Mouse (Mus musculus): Measurements from ENCODE around the gene Acvr1c.

Gene Acvr1c

GRCm38 (mm10) chr2:58316186-58316585, 41.5 kb downstream of the Acvr1c start:
- Histone ChIP-seq H3K27me3 (ENCODE audit: insufficient read depth, low read length) (no peaks in the 10 kb centered on the region), H3K36me3 (ENCODE audit: insufficient read depth, low read length) (no peaks in the 10 kb centered on the region), H3K4me1 (replicated peaks; ENCODE audit: low read depth, low read length) (no peaks in the 10 kb centered on the region), H3K9me3 (ENCODE audit: low read length) (no peaks in the 10 kb centered on the region), H3K4me3 (replicated peaks; ENCODE audit: low read length) (no peak overlapping the region)
- TF ChIP-seq NANOG (IDR thresholded peaks at IDR 0.05; ENCODE audit: borderline replicate concordance, low read length) = no peak

- Histone ChIP-seq H3K27me3 (ENCODE audit: insufficient read depth, low read length) (no peaks in the 10 kb centered on the region), H3K4me3 (replicated peaks; ENCODE audit: low read length) (no peak overlapping the region), H3K9me3 (ENCODE audit: low read length) (no peaks in the 10 kb centered on the region), H3K4me1 (replicated peaks; ENCODE audit: low read depth, low read length) (no peaks in the 10 kb centered on the region), H3K36me3 (ENCODE audit: insufficient read depth, low read length) (no peaks in the 10 kb centered on the region)
- TF ChIP-seq CTCF (conservative IDR thresholded peaks at IDR 0.05; ENCODE audit: low read length) = no peak
Observed at GRCm38 (mm10) chr2:58309695-58310094, 48.0 kb downstream of the Acvr1c start.

- Histone ChIP-seq H3K4me1 (replicated peaks; ENCODE audit: low read depth, low read length) (no peaks in the 10 kb centered on the region), H3K27me3 (ENCODE audit: insufficient read depth, low read length) (no peaks in the 10 kb centered on the region), H3K36me3 (ENCODE audit: insufficient read depth, low read length) (no peaks in the 10 kb centered on the region), H3K9me3 (ENCODE audit: low read length) (no peaks in the 10 kb centered on the region), H3K4me3 (replicated peaks; ENCODE audit: low read length) (no peak overlapping the region)
- TF ChIP-seq NANOG (IDR thresholded peaks at IDR 0.05; ENCODE audit: borderline replicate concordance, low read length) = no peak
- no peak for TF ChIP-seq POU5F1 (IDR thresholded peaks at IDR 0.05; ENCODE audit: borderline replicate concordance, low read length)
- no peak for TF ChIP-seq CTCF (conservative IDR thresholded peaks at IDR 0.05; ENCODE audit: low read length)
Observed at GRCm38 (mm10) chr2:58304450-58304849, 53.2 kb downstream of the Acvr1c start.

DNA sequence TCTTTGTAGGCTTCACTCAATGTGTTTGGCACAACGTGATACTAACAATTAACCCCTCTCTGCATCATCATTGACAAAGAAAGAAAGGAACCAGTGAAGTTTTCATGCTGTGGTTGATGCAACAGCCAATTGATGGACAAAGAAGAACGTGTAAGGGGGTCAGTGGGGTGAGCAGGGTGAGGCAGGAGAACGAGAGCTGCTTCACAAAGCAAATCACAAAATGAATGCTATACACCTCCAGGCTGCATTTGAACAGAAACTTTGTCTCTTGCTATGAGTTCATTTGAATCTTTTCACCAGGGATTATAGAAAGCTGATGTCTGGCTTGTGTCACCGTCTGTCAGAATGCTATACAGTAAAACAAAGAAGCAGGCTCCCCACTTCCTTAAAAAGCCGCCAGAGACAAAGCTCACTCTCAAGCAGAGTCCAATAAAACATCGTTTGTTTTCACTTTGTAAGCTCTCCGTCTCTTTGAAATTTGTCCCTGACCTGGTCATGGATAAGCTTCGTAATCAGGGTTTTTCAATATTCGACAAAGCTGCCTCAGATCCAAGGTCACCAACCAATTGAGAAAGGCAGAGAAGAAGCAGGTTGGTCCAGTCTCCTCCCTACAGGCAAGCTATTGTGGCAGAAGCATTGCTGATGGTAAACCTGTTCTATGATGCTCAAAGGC, 67.8 kb downstream of the Acvr1c start:
- no peaks in the 10 kb centered on the region for H3K4me1 ChIP-seq (replicated peaks; ENCODE audit: low read depth, low read length)
- no peak overlapping the region for H3K4me3 ChIP-seq (replicated peaks; ENCODE audit: low read length)
- TF ChIP-seq POU5F1 (IDR thresholded peaks at IDR 0.05; ENCODE audit: borderline replicate concordance, low read length) (no peak), CTCF (conservative IDR thresholded peaks at IDR 0.05; ENCODE audit: low read length) (no peak), NANOG (IDR thresholded peaks at IDR 0.05; ENCODE audit: borderline replicate concordance, low read length) (no peak)
- no peaks in the 10 kb centered on the region for H3K27me3 ChIP-seq (ENCODE audit: insufficient read depth, low read length)
- no peaks in the 10 kb centered on the region for H3K9me3 ChIP-seq (ENCODE audit: low read length)
- H3K36me3 ChIP-seq (ENCODE audit: insufficient read depth, low read length) = no peaks in the 10 kb centered on the region

DNA sequence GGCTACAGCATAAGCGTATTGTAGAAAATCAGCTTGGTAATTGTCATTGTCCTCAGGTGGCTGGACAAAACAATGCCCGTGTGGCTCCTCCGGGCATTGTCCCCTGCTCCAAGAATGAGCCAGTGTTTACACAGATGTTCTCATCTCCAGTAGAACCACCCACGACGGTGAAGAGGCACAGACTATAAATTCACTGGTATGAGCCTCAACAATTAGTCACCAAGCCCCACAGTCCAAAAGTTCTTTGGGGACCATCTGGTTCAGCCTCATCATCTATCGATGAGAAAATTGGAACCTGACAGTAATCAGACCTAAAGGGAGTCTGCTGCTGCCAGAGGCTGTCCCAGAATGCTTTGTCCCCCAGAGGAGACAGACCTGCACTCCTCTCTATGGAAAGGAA, 68.4 kb downstream of the Acvr1c start:
- no peaks in the 10 kb centered on the region for H3K27me3 ChIP-seq (ENCODE audit: insufficient read depth, low read length)
- no peaks in the 10 kb centered on the region for H3K36me3 ChIP-seq (ENCODE audit: insufficient read depth, low read length)

GRCm38 (mm10) chr2:58282259-58282910, 75.3 kb downstream of the Acvr1c start:
- H3K4me1 ChIP-seq (replicated peaks; ENCODE audit: low read depth, low read length) = no peaks in the 10 kb centered on the region
- H3K4me3 ChIP-seq (replicated peaks; ENCODE audit: low read length) = no peak overlapping the region
- no peaks in the 10 kb centered on the region for H3K36me3 ChIP-seq (ENCODE audit: insufficient read depth, low read length)
- H3K27me3 ChIP-seq (ENCODE audit: insufficient read depth, low read length) = no peaks in the 10 kb centered on the region
- peak; percentile 49 for TF ChIP-seq CTCF (conservative IDR thresholded peaks at IDR 0.05; ENCODE audit: low read length)
- no peak for TF ChIP-seq POU5F1 (IDR thresholded peaks at IDR 0.05; ENCODE audit: borderline replicate concordance, low read length)
- no peaks in the 10 kb centered on the region for H3K9me3 ChIP-seq (ENCODE audit: low read length)

More for the DNA sequence above, 68.4 kb downstream of the Acvr1c start:
- Histone ChIP-seq H3K9me3 (ENCODE audit: low read length) (no peaks in the 10 kb centered on the region), H3K4me3 (replicated peaks; ENCODE audit: low read length) (no peak overlapping the region), H3K4me1 (replicated peaks; ENCODE audit: low read depth, low read length) (no peaks in the 10 kb centered on the region)
- TF ChIP-seq CTCF (conservative IDR thresholded peaks at IDR 0.05; ENCODE audit: low read length) (no peak), NANOG (IDR thresholded peaks at IDR 0.05; ENCODE audit: borderline replicate concordance, low read length) (no peak), POU5F1 (IDR thresholded peaks at IDR 0.05; ENCODE audit: borderline replicate concordance, low read length) (no peak)

DNA sequence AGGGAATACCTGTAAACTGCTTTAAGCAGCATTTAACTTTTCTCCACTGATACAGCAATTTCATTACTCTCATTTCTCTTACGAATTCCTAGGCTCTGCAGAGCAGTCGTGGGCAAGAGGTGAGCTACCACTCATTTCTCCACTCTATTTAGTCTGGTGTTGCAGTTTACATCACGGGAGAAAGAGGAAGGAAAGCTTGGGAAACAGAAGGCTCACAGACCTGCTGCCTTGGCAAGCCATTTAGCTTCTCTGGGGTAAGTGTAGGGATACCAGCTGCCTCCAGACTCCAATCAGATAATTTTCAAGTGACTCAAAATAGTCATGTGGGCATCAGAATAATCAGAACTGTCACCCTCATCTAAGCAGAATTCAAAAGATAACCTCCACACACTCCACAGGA, 76.6 kb downstream of the Acvr1c start:
- Histone ChIP-seq H3K27me3 (ENCODE audit: insufficient read depth, low read length) (no peaks in the 10 kb centered on the region), H3K36me3 (ENCODE audit: insufficient read depth, low read length) (no peaks in the 10 kb centered on the region), H3K4me3 (replicated peaks; ENCODE audit: low read length) (no peak overlapping the region), H3K9me3 (ENCODE audit: low read length) (no peaks in the 10 kb centered on the region), H3K4me1 (replicated peaks; ENCODE audit: low read depth, low read length) (no peaks in the 10 kb centered on the region)
- TF ChIP-seq CTCF (conservative IDR thresholded peaks at IDR 0.05; ENCODE audit: low read length) (no peak), POU5F1 (IDR thresholded peaks at IDR 0.05; ENCODE audit: borderline replicate concordance, low read length) (no peak), NANOG (IDR thresholded peaks at IDR 0.05; ENCODE audit: borderline replicate concordance, low read length) (no peak)

- no peaks in the 10 kb centered on the region for H3K27me3 ChIP-seq (ENCODE audit: insufficient read depth, low read length)
- H3K4me3 ChIP-seq (replicated peaks; ENCODE audit: low read length) = no peak overlapping the region
- TF ChIP-seq CTCF (conservative IDR thresholded peaks at IDR 0.05; ENCODE audit: low read length) (no peak), NANOG (IDR thresholded peaks at IDR 0.05; ENCODE audit: borderline replicate concordance, low read length) (no peak), POU5F1 (IDR thresholded peaks at IDR 0.05; ENCODE audit: borderline replicate concordance, low read length) (no peak)
- no peaks in the 10 kb centered on the region for H3K9me3 ChIP-seq (ENCODE audit: low read length)
- no peaks in the 10 kb centered on the region for H3K36me3 ChIP-seq (ENCODE audit: insufficient read depth, low read length)
- H3K4me1 ChIP-seq (replicated peaks; ENCODE audit: low read depth, low read length) = no peaks in the 10 kb centered on the region
Observed at GRCm38 (mm10) chr2:58279163-58279562, 78.5 kb downstream of the Acvr1c start.

- Histone ChIP-seq H3K27me3 (ENCODE audit: insufficient read depth, low read length) (no peaks in the 10 kb centered on the region), H3K9me3 (ENCODE audit: low read length) (no peaks in the 10 kb centered on the region), H3K36me3 (ENCODE audit: insufficient read depth, low read length) (no peaks in the 10 kb centered on the region), H3K4me3 (replicated peaks; ENCODE audit: low read length) (no peak overlapping the region), H3K4me1 (replicated peaks; ENCODE audit: low read depth, low read length) (no peaks in the 10 kb centered on the region)
- TF ChIP-seq CTCF (conservative IDR thresholded peaks at IDR 0.05; ENCODE audit: low read length) (no peak), POU5F1 (IDR thresholded peaks at IDR 0.05; ENCODE audit: borderline replicate concordance, low read length) (no peak), NANOG (IDR thresholded peaks at IDR 0.05; ENCODE audit: borderline replicate concordance, low read length) (no peak)
Observed at GRCm38 (mm10) chr2:58276454-58276853, 81.2 kb downstream of the Acvr1c start.

All from E14TG2a.4 (cell line).